Mouse (Mus musculus) regulatory T cell (primary cell): Measurements from ENCODE around the gene Khdrbs2.

ENCODE experiments used
- in situ Hi-C: fragments of 300-600 bp; cut with MboI, MseI; formaldehyde crosslinking; loops from one replicate; pipeline ENCODE4 v1.15.1; 2025; ENCODE audit warnings: high pct_unique_total_duplicates

Gene Khdrbs2

DNA sequence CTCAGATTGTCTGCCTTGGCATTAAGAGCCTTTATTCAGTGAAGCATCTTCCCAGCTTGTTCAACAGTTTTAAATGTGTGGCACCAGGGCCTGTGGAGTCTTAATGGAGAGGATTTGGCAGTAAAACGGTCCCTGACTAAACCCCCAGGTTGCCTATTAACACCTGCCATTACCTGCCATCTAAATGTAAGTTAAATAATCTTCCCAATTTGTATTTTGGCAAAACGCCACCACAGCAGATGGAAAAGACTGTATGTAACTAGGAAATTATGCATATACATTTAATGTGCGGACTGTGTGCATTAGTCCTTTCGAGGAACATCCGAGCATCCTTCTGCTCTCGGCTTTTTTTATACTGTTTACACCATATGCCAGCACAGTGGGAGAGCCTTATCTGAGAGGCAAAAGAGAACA lies 290.6 kb downstream of the Khdrbs2 start:
- in situ Hi-C loops = no loop called here

- in situ Hi-C loops = no loop called here
Observed at GRCm38 (mm10) chr1:32471022-32471421, 298.5 kb downstream of the Khdrbs2 start.

DNA sequence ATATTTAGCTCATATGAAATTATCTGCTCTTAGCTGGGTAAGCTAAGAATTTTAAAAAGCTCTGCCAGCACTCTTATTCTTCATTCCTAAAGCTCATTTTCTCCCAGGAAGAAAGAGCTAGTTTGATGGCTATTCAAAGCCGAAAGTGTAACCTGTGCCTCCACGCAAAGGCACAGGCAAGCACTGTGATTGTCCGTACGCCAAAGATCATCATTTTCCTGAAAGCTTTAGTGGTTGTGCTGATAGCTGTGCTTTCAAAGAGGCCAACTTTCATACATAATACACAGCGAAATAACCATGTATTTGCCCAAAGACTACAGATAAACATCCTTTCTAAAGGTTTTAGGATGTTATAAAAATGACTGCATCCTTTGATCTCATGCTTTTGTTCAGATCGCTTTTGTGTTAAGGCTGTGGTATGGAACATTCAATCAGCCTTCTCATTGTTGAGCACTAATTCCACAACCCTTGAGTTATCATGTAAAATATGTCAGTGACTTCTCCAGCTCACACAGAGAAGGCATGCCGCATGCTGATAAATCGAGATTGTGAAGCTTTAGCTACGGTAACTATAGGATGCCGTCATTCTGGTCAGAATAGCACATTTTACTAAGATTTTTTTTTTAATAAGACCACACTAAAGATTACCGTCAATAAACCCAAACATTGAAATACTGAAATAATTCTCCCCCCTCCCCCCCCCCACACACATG lies 299.1 kb downstream of the Khdrbs2 start:
- in situ Hi-C loops = no loop called here

DNA sequence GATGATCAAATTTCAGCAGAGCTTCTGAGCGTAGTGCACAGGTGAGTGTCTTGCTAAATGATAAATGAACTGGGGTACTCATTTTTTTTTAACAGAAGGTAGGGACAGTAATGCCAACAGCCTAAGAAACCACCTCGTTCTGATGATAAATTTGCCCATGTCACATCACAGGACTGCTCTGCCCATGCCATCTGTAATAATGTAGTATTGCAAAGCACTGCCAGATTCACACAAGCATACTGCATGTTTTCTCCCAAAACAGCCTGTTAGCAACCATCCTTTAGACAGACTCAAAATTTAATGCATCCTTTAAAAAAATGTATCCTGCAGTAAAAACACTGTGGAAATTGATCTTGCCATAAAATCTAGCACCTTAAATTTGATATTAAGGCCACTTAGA lies 315.4 kb downstream of the Khdrbs2 start:
- in situ Hi-C loops = no loop called here

DNA sequence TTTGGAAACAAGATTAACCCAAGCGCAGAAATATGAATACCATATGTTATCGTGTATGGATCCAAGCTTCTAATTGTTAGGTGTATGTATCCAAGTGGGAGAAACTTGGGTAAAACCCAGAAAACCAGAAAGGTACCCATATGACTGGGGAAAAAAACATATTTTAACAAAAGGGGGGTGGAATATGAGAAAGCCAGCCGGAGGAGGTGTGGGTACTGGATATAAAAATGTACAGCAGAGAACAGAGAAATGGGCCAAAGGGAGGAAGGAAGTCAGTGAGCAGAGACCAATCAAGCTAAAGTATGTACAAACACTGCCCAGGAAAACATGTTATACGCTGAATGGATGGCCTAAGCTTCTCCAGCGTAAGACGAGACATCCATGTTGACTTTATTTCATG lies 330.9 kb downstream of the Khdrbs2 start:
- in situ Hi-C loops = no loop called here

DNA sequence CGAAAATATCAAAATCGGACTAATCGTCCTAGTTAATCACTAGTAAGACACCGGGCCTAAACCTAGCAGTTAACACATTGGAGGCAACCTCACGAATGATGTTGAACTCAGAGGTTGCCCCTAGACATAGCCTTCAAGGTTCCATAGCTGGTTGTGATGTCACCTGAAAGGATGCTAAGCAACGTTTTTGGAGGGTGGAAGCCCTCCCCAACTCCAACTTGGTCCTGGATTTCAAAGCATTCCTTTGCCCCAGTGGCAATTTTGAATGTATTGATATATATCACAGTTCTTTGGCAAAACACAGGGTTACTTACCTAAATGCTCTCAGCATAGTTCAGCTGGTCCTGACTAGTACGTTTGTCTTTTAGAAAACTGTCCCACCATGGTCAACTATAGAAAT lies 374.7 kb downstream of the Khdrbs2 start, which contains the start of gene Gm5415:
Gm5415 (minus strand) TSS at position 101 of the 400 bp plus-strand sequence.
- in situ Hi-C loops = loop anchor here (10.0 kb wide), 1 partner anchor 58 kb away; no protein-coding TSS in a partner anchor

GRCm38 (mm10) chr1:32553459-32553858 lies 380.9 kb downstream of the Khdrbs2 start:
- in situ Hi-C loops = no loop called here

DNA sequence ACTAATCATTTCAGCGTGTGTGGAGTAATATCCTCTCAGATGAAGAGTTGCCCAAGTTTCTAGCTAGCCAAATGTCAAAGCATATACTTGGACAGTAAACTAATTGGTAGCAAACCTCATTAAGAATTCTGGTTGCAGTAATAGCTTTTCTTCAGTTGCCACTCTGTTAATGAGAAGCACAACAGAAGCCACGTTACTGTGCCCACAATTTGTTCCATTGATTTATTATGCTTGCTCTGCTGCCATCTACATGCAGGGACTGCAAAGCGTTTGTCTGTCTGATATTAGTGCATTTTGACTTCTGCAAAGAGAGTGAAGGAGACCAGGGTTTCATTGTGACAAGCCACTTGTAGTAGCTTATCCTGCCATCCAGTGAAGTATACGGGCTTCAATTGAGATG lies 381.4 kb downstream of the Khdrbs2 start:
- in situ Hi-C loops = no loop called here

DNA sequence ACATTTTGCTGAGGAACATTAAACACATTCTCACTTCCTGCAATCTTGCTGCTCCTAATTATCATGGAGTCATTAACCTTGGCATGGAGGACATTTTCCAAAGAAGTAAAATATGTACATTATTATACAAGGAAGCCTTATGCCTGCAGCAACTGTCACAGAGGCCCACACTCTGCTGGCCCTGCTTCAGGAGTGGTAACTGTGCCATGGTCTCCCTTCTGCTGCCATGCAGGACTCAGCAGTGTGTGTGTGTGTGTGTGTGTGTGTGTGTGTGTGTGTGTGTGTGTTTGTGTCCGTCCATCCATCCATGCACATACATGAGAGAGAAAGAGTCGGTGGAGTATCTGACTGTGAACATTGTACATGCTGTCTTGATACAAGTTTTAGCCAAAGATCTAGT lies 396.4 kb downstream of the Khdrbs2 start:
- in situ Hi-C loops = no loop called here

- in situ Hi-C loops = loop anchor here (10.0 kb wide), 1 partner anchor 1061 kb away; no protein-coding TSS in a partner anchor
Observed at GRCm38 (mm10) chr1:32626060-32626459, 453.5 kb downstream of the Khdrbs2 start.

- in situ Hi-C loops = no loop called here
Observed at GRCm38 (mm10) chr1:32632415-32633354, 460.2 kb downstream of the Khdrbs2 start.

GRCm38 (mm10) chr1:32633404-32633803 lies 460.9 kb downstream of the Khdrbs2 start:
- in situ Hi-C loops = no loop called here

DNA sequence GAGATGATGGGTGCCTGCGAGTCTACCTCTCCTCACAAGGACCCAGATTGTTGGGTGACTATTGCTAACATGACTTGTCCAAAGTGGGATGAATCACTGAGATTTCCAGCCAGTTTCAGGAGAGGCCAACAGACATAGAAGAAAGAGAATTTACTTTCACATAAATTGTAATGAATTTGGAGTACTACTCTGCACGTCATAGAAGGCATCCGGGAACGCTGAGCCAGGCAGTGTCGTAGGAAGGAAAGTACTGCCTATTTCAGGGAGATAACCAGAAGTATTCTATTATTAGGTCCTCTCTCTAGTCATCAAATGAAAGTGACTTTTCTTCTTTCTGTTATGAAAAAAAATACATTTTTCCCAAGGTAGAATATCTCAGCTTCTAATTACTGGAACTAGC lies 466.6 kb downstream of the Khdrbs2 start:
- in situ Hi-C loops = no loop called here

GRCm38 (mm10) chr1:32649647-32650209 lies 477.2 kb downstream of the Khdrbs2 start:
- in situ Hi-C loops = loop anchor here (10.0 kb wide), 1 partner anchor 325 kb away; no protein-coding TSS in a partner anchor

DNA sequence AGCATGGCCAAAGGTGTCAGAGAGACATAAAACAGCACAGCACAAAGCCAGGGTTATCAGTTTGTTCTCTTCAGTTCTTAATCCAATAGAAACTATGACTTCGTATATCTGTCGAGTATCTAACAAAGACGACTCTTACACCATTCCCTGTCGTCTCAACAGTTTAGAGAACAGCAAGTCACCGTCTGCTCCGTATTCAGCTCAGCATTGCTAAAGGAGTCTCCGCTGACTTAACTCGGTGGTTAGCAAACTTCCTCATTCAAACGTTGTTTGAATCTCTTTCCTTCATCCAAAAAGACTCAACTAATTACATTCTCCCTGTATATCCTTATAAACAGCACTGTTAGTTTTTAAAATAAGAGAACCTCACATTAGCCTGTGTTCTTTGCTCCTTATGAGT lies 521.3 kb downstream of the Khdrbs2 start:
- in situ Hi-C loops = no loop called here

DNA sequence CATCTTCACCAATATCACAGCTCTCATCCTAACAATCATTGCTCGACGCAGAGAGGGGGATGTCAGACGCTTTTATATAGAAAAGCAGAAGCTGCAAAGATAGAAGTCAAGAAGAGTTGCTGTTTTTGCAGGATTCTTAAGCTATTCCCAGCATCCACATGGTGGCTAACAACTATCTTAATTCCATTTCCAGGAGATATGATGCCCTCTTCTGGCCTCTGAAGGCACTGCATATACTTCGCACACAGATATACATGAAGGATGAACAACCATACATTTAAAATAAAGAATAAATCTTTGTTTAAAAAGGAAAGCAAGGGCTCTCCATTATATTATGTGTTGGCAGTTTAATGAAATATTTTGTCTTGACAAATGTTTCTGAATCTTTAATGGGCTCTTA lies 527.6 kb downstream of the Khdrbs2 start:
- in situ Hi-C loops = no loop called here

GRCm38 (mm10) chr1:32701267-32701666 lies 528.8 kb downstream of the Khdrbs2 start:
- in situ Hi-C loops = no loop called here
